Mouse (Mus musculus) cortical plate, adult 2 months (tissue): ENCODE results near the gene Irgc1.
"Not testable (repeated sequence)": the region's sequence is repeated elsewhere in the genome, so short reads cannot be mapped to it uniquely, and the experiment has no call there.

Source experiments
- CTCF ChIP-seq: fragments of 200-500 bp; IDR thresholded peaks from 2 replicates; pipeline ENCODE4 v1.5.1; 2011; ENCODE audit warnings: mild to moderate bottlenecking, control low read depth, low read length; ENCODE audit not compliant: insufficient read depth; ENCODE audit errors: extremely low read depth
- POLR2A ChIP-seq: fragments of 200-500 bp; IDR thresholded peaks from 2 replicates; pipeline ENCODE4 v1.6.1; 2011; ENCODE audit warnings: mild to moderate bottlenecking, low read length, control low read depth; ENCODE audit not compliant: insufficient read depth; ENCODE audit errors: extremely low read depth

DNA sequence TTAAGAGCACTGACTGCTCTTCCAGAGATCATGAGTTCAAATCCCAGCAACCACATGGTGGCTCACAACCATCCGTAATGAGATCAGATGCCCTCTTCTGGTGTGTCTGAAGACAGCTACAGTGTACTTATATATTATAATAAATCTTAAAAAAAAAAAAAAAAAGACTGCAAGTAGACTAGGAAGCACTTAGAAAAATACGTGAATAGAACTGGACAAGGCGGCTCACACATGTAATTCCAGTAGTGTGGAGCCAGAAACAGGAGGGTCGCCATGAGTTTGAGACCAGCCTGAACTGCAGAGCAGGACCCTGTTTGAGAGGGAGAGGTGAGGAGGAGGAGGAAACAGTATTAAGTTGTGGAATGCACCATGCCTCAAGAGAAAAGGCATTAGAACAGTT lies 51.6 kb downstream of the Irgc1 start:
- not testable (repeated sequence) for TF ChIP-seq CTCF, POLR2A
